Mouse (Mus musculus) inflammation-experienced regulatory T-cells, adult 6 months (primary cell): ENCODE measurements at regions not wholly inside any gene's neighbourhood (a gene's known extent, or its start where the extent isn't known, plus 50 kb on each side); places are given as distances from the start of the nearest gene placed in this dataset.
A peak's percentile ranks its signal among the peaks of the same experiment; 100 is the strongest.

Experiments
- ATAC-seq: one replicate; pipeline ENCODE4 v1.8.0; 2017

- ATAC-seq, result no peak
These were observed 281.8 kb upstream of the Eef2kmt start for GRCm38 (mm10) chr16:5537286-5538204.

GRCm38 (mm10) chr16:5536515-5536972 lies 280.8 kb upstream of the Eef2kmt start:
- no peak for ATAC-seq

GRCm38 (mm10) chr16:5535414-5535813 lies 279.6 kb upstream of the Eef2kmt start:
- no peak for ATAC-seq

DNA sequence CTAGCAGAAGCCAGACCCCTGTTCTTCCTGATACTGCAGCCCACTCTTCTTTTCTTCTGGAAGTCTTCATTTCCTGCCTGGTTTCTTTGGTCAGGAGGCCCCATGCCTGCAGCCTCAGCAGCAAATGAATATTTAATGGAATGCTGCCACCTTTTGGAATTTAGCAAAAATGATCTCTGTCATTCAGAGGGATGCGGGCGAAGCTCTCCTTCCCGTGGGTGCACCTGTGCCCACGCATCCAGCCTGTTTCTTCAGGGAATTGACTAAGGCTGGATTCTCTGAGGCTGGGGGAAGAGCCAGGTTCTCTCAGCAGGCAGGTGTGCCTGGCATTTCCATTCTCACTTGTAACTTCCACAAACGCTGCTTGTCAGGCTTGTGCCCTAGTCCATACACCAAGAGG lies 279.1 kb upstream of the Eef2kmt start:
- ATAC-seq, result no peak

- ATAC-seq, result no peak
These were observed 278.6 kb upstream of the Eef2kmt start for GRCm38 (mm10) chr16:5534385-5534784.

DNA sequence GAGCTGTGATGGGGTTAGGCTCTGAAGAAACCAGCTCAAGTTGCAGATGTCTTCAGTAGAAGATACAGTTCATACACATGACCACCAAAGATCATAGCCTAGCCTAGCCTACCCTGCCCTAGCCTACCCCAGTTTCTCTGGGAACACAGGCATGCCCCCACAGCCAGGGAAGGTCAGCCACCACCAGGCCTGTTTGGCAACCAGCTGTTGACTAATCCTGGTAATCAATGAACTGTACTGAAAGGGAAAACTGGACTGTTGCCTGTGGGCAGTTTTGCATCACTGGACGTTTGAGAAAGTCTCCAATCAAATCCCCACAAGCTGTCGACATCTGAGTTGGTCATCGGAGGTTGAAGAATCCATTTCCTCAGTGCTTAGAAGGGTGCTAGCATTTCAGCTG lies 276.5 kb upstream of the Eef2kmt start:
- ATAC-seq, result no peak

DNA sequence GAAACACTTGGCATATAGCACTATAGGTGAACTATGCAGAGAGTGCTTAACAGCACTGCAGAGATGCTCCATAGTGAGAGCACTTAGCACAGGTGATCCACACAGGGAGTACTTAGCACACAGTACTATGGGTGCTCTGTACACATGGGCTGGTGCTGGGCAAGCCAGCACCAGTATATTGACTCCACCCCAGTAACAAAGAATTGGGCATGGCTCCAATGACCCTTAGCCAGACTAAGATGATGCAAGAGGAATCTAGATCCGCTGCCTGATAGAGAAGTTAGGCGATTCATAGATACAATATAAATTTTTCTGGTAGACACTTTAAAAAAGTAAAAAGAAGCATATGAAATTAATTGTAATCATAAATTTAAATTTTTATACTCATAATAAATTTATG lies 274.0 kb upstream of the Eef2kmt start:
- ATAC-seq, result no peak

GRCm38 (mm10) chr16:5527936-5528335 lies 272.2 kb upstream of the Eef2kmt start:
- no peak for ATAC-seq

DNA sequence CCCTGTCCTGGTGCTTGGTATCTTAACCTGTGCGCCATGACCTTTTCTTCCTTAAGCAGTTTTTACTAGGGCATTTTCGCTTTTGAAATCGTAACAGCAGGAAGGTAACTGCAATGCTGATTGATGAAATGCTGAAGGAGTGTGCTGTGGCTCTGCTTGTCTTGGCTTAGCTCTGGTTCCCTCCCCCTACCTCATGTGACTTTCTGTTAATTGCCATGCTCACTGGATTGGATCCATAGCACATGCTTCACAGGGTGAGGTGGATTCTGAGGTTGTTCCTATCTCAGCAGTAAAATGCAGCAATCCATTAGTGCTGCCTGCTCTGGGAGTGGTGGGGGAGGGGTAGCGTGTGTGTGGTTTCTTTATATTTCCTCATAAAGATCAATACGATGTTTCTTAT lies 268.6 kb upstream of the Eef2kmt start:
- no peak for ATAC-seq

DNA sequence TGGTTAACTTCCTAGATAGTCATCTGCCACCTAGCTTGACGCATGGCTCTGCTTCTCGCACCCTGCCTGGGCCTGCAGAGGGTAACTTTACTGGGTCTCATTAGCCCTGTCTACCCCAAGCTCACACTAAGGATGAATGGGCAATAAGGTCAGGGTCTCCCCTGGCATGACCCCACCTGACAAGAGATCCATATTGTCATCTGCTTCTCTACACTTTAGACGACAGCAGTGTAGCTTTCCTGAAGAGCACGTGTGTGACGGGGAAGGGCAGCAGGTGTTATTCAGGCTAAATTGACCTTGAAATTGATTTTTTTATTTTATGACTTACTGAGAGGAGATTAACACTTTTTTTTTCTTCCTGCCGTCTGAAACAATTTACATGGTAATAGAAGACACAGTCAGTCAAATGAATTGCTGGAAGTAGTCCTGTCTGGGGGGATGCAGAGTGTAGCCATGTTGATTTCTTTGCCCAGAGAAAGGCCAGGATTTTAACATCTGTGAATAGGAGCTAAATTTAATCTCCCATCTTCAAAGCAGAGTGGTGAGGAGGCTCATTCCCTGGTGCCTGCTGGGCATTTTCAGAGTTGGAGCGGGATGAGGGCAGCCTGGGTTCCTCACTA lies 267.7 kb upstream of the Eef2kmt start:
- ATAC-seq, result no peak

GRCm38 (mm10) chr16:5517746-5518145 lies 262.0 kb upstream of the Eef2kmt start:
- no peak for ATAC-seq

DNA sequence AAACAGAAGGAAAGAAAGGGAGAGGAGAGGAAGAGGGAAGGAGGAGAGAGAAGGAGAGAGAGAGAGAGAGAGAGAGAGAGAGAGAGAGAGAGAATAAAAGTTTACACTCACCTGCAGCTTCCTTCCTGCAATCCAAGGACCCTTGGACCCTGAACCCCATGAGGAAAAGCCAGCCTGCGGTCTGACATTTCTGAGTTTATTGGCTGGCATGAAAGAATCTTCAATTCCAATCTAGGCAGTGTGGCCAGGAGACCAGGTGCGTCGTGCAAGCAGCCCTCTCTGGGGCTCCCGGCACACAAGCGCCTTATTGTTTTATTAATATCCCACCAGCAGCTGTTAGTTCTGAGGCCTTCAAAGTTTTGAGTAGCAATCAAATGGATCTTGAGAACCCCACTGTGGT lies 260.1 kb upstream of the Eef2kmt start:
- ATAC-seq, result no peak

- ATAC-seq, result no peak
These were observed 251.5 kb upstream of the Eef2kmt start for GRCm38 (mm10) chr16:5507261-5507660.

DNA sequence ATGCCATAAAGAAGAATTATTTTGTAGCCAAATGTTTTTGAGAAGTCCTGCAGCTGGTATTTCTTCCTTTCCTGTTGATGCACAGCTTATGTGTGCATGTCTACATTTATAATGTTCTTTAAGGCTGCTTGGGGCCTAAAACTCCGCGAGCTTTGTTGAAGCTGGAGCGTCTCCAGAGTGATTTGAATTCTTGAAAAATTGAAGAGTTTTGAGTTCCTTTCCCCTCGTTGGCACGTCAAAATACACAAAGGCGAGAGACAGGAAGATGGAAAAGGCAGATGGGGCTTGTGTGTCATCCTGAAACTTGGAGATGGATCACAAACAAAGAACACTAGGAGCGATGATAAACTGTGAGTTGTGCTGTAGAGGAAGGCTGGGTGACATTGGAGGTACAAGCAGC lies 246.2 kb upstream of the Eef2kmt start:
- no peak for ATAC-seq

- no peak for ATAC-seq
These were observed 240.4 kb upstream of the Eef2kmt start for GRCm38 (mm10) chr16:5496051-5496685.

DNA sequence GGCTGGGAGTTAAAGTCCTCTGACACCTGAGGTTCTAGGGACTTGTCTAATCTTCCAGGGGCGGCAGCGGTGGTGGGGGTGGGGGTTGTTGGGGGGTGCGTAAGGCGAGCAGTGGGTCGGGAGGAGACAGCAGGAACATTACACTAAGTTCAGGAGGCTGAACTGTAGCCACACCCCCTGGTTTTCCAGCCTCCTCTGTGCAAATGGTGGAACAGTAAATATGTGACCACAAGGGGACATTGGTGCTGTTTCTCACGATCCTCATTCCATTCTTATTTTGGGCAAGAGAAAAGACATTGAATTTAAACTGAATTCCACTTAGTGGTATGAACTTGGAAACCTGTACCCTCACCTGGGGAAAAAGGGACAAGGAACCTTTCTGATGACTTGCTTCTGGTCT lies 237.6 kb upstream of the Eef2kmt start:
- ATAC-seq, result no peak

DNA sequence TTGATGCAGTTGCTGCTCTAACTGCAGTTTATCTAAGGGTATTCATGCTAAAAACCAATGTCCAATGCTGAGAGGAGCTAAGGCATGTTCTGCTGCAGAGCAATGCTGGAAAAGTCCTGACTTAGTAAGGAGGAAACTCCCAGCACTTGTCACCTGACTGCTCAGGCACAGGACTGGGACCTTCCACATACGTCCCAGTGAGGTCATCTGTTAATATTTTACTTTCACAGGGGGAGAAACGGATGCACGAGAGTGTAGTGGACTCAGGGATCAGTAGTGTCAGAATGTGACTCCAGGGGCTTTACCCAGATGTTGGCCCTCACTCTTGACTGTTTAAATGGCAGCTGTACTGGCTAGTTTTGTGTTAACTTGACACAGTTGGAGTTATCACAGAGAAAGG lies 231.5 kb upstream of the Eef2kmt start:
- ATAC-seq, result no peak

GRCm38 (mm10) chr16:5483337-5483736 lies 227.6 kb upstream of the Eef2kmt start:
- no peak for ATAC-seq

DNA sequence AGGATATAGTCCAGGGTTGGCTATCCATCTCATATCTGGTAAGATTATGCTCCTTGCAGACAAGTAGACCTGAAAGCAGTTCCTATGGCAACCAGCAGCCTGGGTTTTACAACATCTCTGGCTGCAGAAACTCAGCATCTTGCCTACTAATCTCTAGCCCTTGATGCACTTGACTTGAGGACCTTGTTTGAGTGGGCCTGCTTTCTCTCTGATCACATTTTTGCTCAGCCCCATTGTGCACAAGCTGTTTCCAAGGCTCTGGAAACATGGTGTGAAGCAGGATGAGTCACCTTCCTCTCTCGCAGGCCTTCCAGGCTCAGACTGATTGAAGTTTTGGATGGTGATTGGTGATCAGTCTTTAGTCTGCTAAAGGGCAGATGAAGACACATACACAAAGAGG lies 224.4 kb upstream of the Eef2kmt start:
- ATAC-seq, result no peak

- no peak for ATAC-seq
These were observed 223.2 kb upstream of the Eef2kmt start for GRCm38 (mm10) chr16:5478970-5479369.

- ATAC-seq, result peak; percentile 36
These were observed 215.5 kb upstream of the Eef2kmt start for GRCm38 (mm10) chr16:5471321-5471720.

DNA sequence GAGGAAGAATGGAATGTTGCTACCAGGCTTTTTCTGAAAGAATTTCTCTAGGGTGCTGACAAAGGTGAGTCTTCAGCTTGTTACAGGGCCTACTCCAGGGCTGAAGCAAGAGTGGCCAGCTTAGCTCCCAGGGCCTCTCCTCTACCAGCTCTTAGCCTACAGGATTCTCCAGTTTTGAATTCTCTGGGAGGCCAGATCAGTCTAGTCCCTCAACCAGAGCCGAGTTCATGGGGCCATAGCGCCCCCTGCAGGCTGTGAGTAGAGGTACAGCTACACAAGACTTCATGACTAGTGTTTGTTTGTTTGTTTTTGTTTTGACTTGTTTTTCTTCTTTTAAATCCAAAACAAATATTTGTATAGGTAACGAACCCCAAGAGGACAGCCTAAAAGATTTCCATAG lies 211.8 kb upstream of the Eef2kmt start:
- ATAC-seq, result peak; percentile 51

- no peak for ATAC-seq
These were observed 211.0 kb upstream of the Eef2kmt start for GRCm38 (mm10) chr16:5466760-5467159.
